Mouse (Mus musculus) neural tube, postnatal 0 days (tissue): ENCODE results near the gene Emp2. TPM values are rescaled to one million over a fixed set of nuclear protein-coding genes. Genes with fewer than 3 reads are reported as not detected.

Experiments used
- microRNA-seq: library from miRNA; unstranded; fragments of <30 nt; microRNA quantifications from one replicate; pipeline ENCODE4, GENCODE M21; 2016
- polyA plus RNA-seq: library from polyadenylated mRNA; unstranded; fragments of >200 nt; fragmentation: Nextera tagmentation; extraction: Ambion mirVana; gene quantifications from 2 replicates; pipeline ENCODE4 v1.2.1, GENCODE M21; 2015

Gene Emp2
- 30.4 and 31.1 TPM in 2 replicates for polyA plus RNA-seq

GRCm38 (mm10) chr16:10313646-10314088, at the start of gene Emp2:
Emp2 (minus strand) TSS chr16:10313968.

Small RNA genes within 50 kb of the gene (microRNA-seq; reads per million reads assigned to microRNA genes)
- gene Gm22932, result not detected

Other genes with a start within 250 kb of the Emp2 start
- not detected in 2 replicates for gene Rpl39l, start 143.7 kb downstream of the Emp2 start, polyA plus RNA-seq
- not detected in 2 replicates for gene Atf7ip2, start 121.3 kb downstream of the Emp2 start, polyA plus RNA-seq
- gene Tekt5, start 81.5 kb upstream of the Emp2 start, polyA plus RNA-seq, result 37.8 and 43.0 TPM in 2 replicates
- gene Nubp1, start 98.0 kb upstream of the Emp2 start, polyA plus RNA-seq, result 35.6 and 42.3 TPM in 2 replicates
- gene Tvp23a, start 133.4 kb upstream of the Emp2 start, polyA plus RNA-seq, result 35.4 and 39.1 TPM in 2 replicates
- gene Ciita, start 166.1 kb upstream of the Emp2 start, polyA plus RNA-seq, result 0.36 and 0.42 TPM in 2 replicates
- gene Dexi, start 229.1 kb upstream of the Emp2 start, polyA plus RNA-seq, result 27.2 and 32.4 TPM in 2 replicates
- gene Clec16a, start 231.4 kb upstream of the Emp2 start, polyA plus RNA-seq, result 66.2 and 72.3 TPM in 2 replicates